Mouse (Mus musculus) heart, postnatal 10 days (tissue): ENCODE measurements around the gene Lrrn1. TPM values are rescaled to one million over a fixed set of nuclear protein-coding genes. Genes with fewer than 3 reads are reported as not detected.

Experiments
- DNase-seq, 2 experiments: peaks; one replicate each; pipeline ENCODE4 v3.0.0; 2021
- intact Hi-C: fragments of 180-260 bp; cut with DNase I; formaldehyde crosslinking; loops from one replicate; pipeline ENCODE4 v1.15.1; 2025
- total RNA-seq, 2 experiments: library from RNA; stranded (reverse); gene quantifications; 2 replicates each; pipeline ENCODE4 v1.2.3; 2021

The Lrrn1 gene
- total RNA-seq = 1 to 10 TPM in 1 of 2 experiments, under 1 TPM in 1; 0.84 to 1.1 TPM

GRCm38 (mm10) chr6:107528877-107529864, at the start of gene Lrrn1:
Gene Lrrn1, plus strand, starts transcription at chr6:107529768.
- DNase-seq = peak in 1 of 2 experiments; percentile 4

GRCm38 (mm10) chr6:107494491-107494890, 35.1 kb upstream of the Lrrn1 start:
- intact Hi-C loops = no loop called here
- no peak for DNase-seq

More at GRCm38 (mm10) chr6:107528877-107529864, at the start of gene Lrrn1:
- intact Hi-C loops = no loop called here

- DNase-seq = no peak
- intact Hi-C loops = no loop called here
Measured at GRCm38 (mm10) chr6:107495830-107496229, 33.7 kb upstream of the Lrrn1 start.

GRCm38 (mm10) chr6:107513716-107514115, 15.9 kb upstream of the Lrrn1 start:
- DNase-seq = no peak
- intact Hi-C loops = no loop called here

- DNase-seq = no peak
- intact Hi-C loops = no loop called here
Measured at GRCm38 (mm10) chr6:107523953-107524352, 5.6 kb upstream of the Lrrn1 start.

GRCm38 (mm10) chr6:107529911-107530431, 403 bp downstream of the Lrrn1 start:
- intact Hi-C loops = no loop called here
- DNase-seq = peak in 1 of 2 experiments; percentile 3

GRCm38 (mm10) chr6:107530621-107531285, 1.2 kb downstream of the Lrrn1 start:
- intact Hi-C loops = no loop called here
- no peak for DNase-seq

- no peak for DNase-seq
- intact Hi-C loops = no loop called here
Measured at GRCm38 (mm10) chr6:107531526-107532080, 2.0 kb downstream of the Lrrn1 start.

- intact Hi-C loops = no loop called here
- no peak for DNase-seq
Measured at GRCm38 (mm10) chr6:107534533-107534932, 5.0 kb downstream of the Lrrn1 start.

- no peak for DNase-seq
- intact Hi-C loops = no loop called here
Measured at GRCm38 (mm10) chr6:107536631-107537030, 7.1 kb downstream of the Lrrn1 start.

GRCm38 (mm10) chr6:107541222-107541621, 11.7 kb downstream of the Lrrn1 start:
- intact Hi-C loops = no loop called here
- no peak for DNase-seq

- intact Hi-C loops = no loop called here
- DNase-seq = no peak
Measured at GRCm38 (mm10) chr6:107541918-107542317, 12.3 kb downstream of the Lrrn1 start.

GRCm38 (mm10) chr6:107546272-107546671, 16.7 kb downstream of the Lrrn1 start:
- DNase-seq = no peak

GRCm38 (mm10) chr6:107552511-107552910, 22.9 kb downstream of the Lrrn1 start:
- intact Hi-C loops = no loop called here
- no peak for DNase-seq

More at GRCm38 (mm10) chr6:107546272-107546671, 16.7 kb downstream of the Lrrn1 start:
- intact Hi-C loops = no loop called here

GRCm38 (mm10) chr6:107555364-107555763, 25.8 kb downstream of the Lrrn1 start:
- DNase-seq = no peak
- intact Hi-C loops = no loop called here

GRCm38 (mm10) chr6:107556996-107557395, 27.4 kb downstream of the Lrrn1 start:
- intact Hi-C loops = no loop called here
- DNase-seq = peak in 1 of 2 experiments; percentile 6

- no peak for DNase-seq
Measured at GRCm38 (mm10) chr6:107557806-107558205, 28.2 kb downstream of the Lrrn1 start.

GRCm38 (mm10) chr6:107562255-107562654, 32.7 kb downstream of the Lrrn1 start:
- no peak for DNase-seq
- intact Hi-C loops = no loop called here

More at GRCm38 (mm10) chr6:107557806-107558205, 28.2 kb downstream of the Lrrn1 start:
- intact Hi-C loops = no loop called here

- no peak for DNase-seq
- intact Hi-C loops = no loop called here
Measured at GRCm38 (mm10) chr6:107566944-107567634, 37.5 kb downstream of the Lrrn1 start.

GRCm38 (mm10) chr6:107574561-107574960, 45.0 kb downstream of the Lrrn1 start:
- DNase-seq = no peak
- intact Hi-C loops = no loop called here
